Mouse (Mus musculus): ENCODE data around the gene Tsc22d1. TPM values are rescaled to one million over a fixed set of nuclear protein-coding genes. Genes with fewer than 3 reads are reported as not detected.

Gene Tsc22d1
- polyA plus RNA-seq (2017; shearing (Covaris generic)), result 1 to 10 TPM; 5.6 TPM

DNA sequence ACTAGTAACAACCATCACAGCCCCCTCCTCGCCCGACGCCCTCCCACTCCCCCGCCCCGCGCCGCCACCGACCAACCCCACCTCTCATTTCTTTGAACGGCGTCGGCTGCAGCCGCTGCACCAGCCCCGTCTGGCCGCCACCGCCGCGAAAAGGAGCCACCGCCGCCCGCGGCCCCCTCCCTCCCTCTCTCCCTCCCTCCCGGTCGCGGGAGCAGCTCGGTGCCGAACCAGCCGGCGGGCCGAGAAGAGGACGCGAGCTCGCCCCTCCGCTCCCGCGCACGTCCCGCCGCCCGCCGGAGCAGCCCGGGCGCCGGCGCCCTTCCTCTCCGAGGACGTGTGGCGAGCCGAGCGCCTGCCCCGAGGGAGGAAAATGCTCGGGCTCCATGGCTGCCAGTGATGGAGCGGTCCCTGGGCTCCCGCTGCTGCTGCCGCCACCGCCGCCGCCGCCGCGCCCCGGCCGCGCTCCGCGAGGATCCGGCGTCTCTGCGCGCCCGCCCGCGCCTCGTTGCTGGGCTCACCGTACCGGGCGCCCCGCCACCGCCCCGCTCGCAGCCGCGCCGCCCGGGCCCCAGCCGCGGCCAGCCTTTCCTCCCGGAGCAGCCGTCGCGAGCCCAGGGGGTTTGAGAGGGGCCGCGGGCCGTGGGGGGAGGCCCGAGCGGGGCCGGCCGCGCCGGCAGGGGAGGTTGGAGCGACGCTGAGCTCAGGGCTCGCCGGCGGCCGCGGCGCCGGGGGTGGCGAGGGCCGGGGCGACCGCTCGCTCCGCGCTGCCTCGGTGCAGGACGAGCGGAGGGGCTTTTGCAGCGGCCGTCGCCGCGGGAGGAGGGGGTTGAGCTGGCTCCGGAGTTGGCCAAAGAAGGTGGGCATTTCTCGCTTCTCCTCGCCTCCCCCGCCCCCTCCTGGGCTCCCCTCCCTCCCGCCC, at the start of gene Tsc22d1:
TSS of gene Tsc22d1 (plus strand) at position 100 of the 919 bp plus-strand sequence.

DNA sequence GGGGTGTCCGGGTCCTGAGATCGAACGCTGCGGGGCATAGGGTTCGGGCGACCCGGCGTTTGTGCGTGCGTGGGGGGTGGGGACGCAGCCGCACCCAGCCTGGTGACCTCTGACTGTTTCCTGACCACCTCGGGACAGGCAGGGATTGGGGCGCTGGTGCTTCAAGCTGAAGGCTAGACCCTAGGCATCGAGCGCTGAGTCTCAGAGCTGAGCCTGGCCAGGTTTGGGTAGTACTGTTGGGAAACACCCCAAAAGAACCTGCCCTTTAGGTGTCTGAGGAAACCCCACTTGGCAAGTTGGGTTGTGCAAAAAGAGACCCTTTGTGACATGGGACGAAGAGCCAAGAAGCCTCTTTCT, 142.1 kb downstream of the Tsc22d1 start, which contains the start of gene Serp2:
TSS of gene Serp2 (minus strand) at position 38 of the 357 bp plus-strand sequence.

Other genes starting within 250 kb of the Tsc22d1 start
- 10 to 100 TPM in 1 of 2 experiments, 1 to 10 TPM in 1; 6.5 to 14.9 TPM for gene Serp2, start 141.9 kb downstream of the Tsc22d1 start, polyA plus RNA-seq (2017; shearing (Covaris generic))